Mouse (Mus musculus) CH12.LX (cell line): ENCODE measurements around the gene Suds3. TPM values are rescaled to one million over a fixed set of nuclear protein-coding genes. Genes with fewer than 3 reads are reported as not detected.

Source experiments
- DNase-seq: peaks from one replicate; pipeline ENCODE4 v3.0.0-alpha.2; 2013; ENCODE audit errors: extremely low read depth
- H3K27ac ChIP-seq: 2 replicates; pipeline ENCODE4 v1.5.1; 2012; ENCODE audit warnings: low read depth, mild to moderate bottlenecking, control low read depth, moderate library complexity; ENCODE audit not compliant: insufficient read depth
- H3K27me3 ChIP-seq: replicated peaks from 2 replicates; pipeline ENCODE3; 2012; ENCODE audit warnings: inconsistent platforms
- H3K36me3 ChIP-seq, 2 experiments: replicated peaks in 1 of 2; 2 replicates each; pipeline versions ENCODE3 to v1.6.1; 2012; ENCODE audit warnings: inconsistent platforms in 1 of 2, low read length in 1 of 2, mild to moderate bottlenecking in 1 of 2, mixed read lengths in 1 of 2, moderate library complexity in 1 of 2; ENCODE audit not compliant: control insufficient read depth in 1 of 2, insufficient read depth in 1 of 2
- H3K4me1 ChIP-seq, 2 experiments: 2 replicates each; pipeline ENCODE4 v1.6.1; 2012; ENCODE audit warnings: inconsistent platforms in 1 of 2, moderate library complexity in 1 of 2; ENCODE audit not compliant: insufficient read depth in 2 of 2, control insufficient read depth in 1 of 2
- H3K4me2 ChIP-seq: 2 replicates; pipeline ENCODE4 v1.6.1; 2012; ENCODE audit warnings: low read depth, mild to moderate bottlenecking, control low read depth; ENCODE audit not compliant: poor library complexity, insufficient read depth, severe bottlenecking
- H3K4me3 ChIP-seq, 3 experiments: fragments of 150-350 bp in 1 of 3; sonication (generic) in 1 of 3; replicated peaks in 1 of 3; 2 replicates each; pipeline versions ENCODE3 to v1.5.1; 2011 to 2012; ENCODE audit warnings: low read depth in 2 of 3, low read length in 2 of 3, mild to moderate bottlenecking in 2 of 3, moderate library complexity in 2 of 3, control low read depth in 1 of 3, improper control_type of control experiment in 1 of 3, inconsistent platforms in 1 of 3, mixed read lengths in 1 of 3; ENCODE audit not compliant: poor library complexity in 1 of 3
- H3K79me2 ChIP-seq: replicated peaks from 2 replicates; pipeline ENCODE4 v1.6.1; 2012; ENCODE audit warnings: mild to moderate bottlenecking, moderate library complexity; ENCODE audit not compliant: control insufficient read depth, poor library complexity, insufficient read depth, severe bottlenecking; ENCODE audit errors: extremely low read depth
- H3K9ac ChIP-seq: 2 replicates; pipeline ENCODE4 v1.6.1; 2012; ENCODE audit warnings: low read depth, mild to moderate bottlenecking, control low read depth, moderate library complexity; ENCODE audit not compliant: insufficient read depth
- H3K9me3 ChIP-seq: replicated peaks from 2 replicates; pipeline ENCODE3; 2012; ENCODE audit warnings: low read length, inconsistent platforms, mixed read lengths
- BHLHE40 ChIP-seq: IDR thresholded peaks from 2 replicates; pipeline ENCODE4 v1.6.1; 2011; ENCODE audit warnings: mild to moderate bottlenecking, low read depth, low read length, improper control_type of control experiment
- CHD1 ChIP-seq: IDR thresholded peaks from 2 replicates; pipeline ENCODE4 v1.6.1; 2012; ENCODE audit warnings: low read depth, low read length, improper control_type of control experiment, inconsistent platforms
- CHD2 ChIP-seq: IDR thresholded peaks from 2 replicates; pipeline ENCODE4 v1.6.1; 2011; ENCODE audit warnings: low read length, improper control_type of control experiment
- CTCF ChIP-seq, 2 experiments: IDR thresholded peaks in 1 of 2; conservative IDR thresholded peaks in 1 of 2; 2 replicates each; pipeline ENCODE4 v1.5.1; 2011 to 2012; ENCODE audit warnings: low read depth in 2 of 2, low read length in 2 of 2, improper control_type of control experiment in 1 of 2, inconsistent platforms in 1 of 2, mild to moderate bottlenecking in 1 of 2, moderate library complexity in 1 of 2
- EP300 ChIP-seq: IDR thresholded peaks from 2 replicates; pipeline ENCODE4 v1.6.1; 2011; ENCODE audit warnings: low read length, improper control_type of control experiment
- IRF4 ChIP-seq: IDR thresholded peaks from 2 replicates; pipeline ENCODE4 v1.6.1; 2014; ENCODE audit warnings: low read depth, mild to moderate bottlenecking, inconsistent platforms, low read length, improper control_type of control experiment
- MAX ChIP-seq: IDR thresholded peaks from 2 replicates; pipeline ENCODE4 v1.6.1; 2011; ENCODE audit warnings: low read length, improper control_type of control experiment
- MEF2A ChIP-seq: IDR thresholded peaks from 2 replicates; pipeline ENCODE4 v1.6.1; 2014; ENCODE audit warnings: low read depth, mild to moderate bottlenecking, inconsistent platforms, low read length, improper control_type of control experiment, borderline replicate concordance
- MXI1 ChIP-seq: IDR thresholded peaks from 2 replicates; pipeline ENCODE4 v1.6.1; 2011; ENCODE audit warnings: mild to moderate bottlenecking, low read depth, low read length, improper control_type of control experiment
- NELFE ChIP-seq: IDR thresholded peaks from 2 replicates; pipeline ENCODE4 v1.6.1; 2011; ENCODE audit warnings: low read depth, low read length, improper control_type of control experiment
- NRF1 ChIP-seq: IDR thresholded peaks from 2 replicates; pipeline ENCODE4 v1.6.1; 2014; ENCODE audit warnings: low read depth, mild to moderate bottlenecking, inconsistent platforms, low read length, improper control_type of control experiment, moderate library complexity
- PAX5 ChIP-seq: IDR thresholded peaks from 2 replicates; pipeline ENCODE4 v1.6.1; 2012; ENCODE audit warnings: low read length, inconsistent platforms, mixed read lengths
- SIN3A ChIP-seq: IDR thresholded peaks from 2 replicates; pipeline ENCODE4 v1.6.1; 2012; ENCODE audit warnings: low read length, improper control_type of control experiment, inconsistent platforms
- USF1 ChIP-seq: IDR thresholded peaks from 2 replicates; pipeline ENCODE4 v1.6.1; 2014; ENCODE audit warnings: low read depth, mild to moderate bottlenecking, inconsistent platforms, low read length, improper control_type of control experiment
- ZKSCAN1 ChIP-seq: IDR thresholded peaks from 2 replicates; pipeline ENCODE4 v1.6.1; 2012; ENCODE audit warnings: low read depth, inconsistent platforms, low read length, improper control_type of control experiment, borderline replicate concordance
- ZMIZ1 ChIP-seq: IDR thresholded peaks from 2 replicates; pipeline ENCODE4 v1.6.1; 2012; ENCODE audit warnings: low read depth, mild to moderate bottlenecking, inconsistent platforms, low read length, improper control_type of control experiment
- ZNF384 ChIP-seq: IDR thresholded peaks from 2 replicates; pipeline ENCODE4 v1.6.1; 2012; ENCODE audit warnings: low read depth, low read length, improper control_type of control experiment, inconsistent platforms
- dilution Hi-C: fragments of 300-500 bp; cut with MboI; formaldehyde crosslinking; loops from 2 replicates; pipeline ENCODE4 v1.14.3; 2020; ENCODE audit warnings: low sequenced_read_pairs; ENCODE audit not compliant: extremely low pct_unique_long_range_greater_than_20kb, extremely low pct_ligation_motif_present
- in situ Hi-C: fragments of 300-500 bp; cut with MboI; formaldehyde crosslinking; loops from 3 replicates; pipeline ENCODE4 v1.14.3; 2019; ENCODE audit warnings: low sequenced_read_pairs, low pct_ligation_motif_present, low pct_unique_long_range_greater_than_20kb, mixed read lengths
- polyA plus RNA-seq: library from polyadenylated mRNA; unstranded; fragments of >175 nt; gene quantifications from 2 replicates; pipeline ENCODE4 v1.2.1, GENCODE M21; 2012; ENCODE audit warnings: low read depth; ENCODE audit not compliant: insufficient read length
- total RNA-seq, 2 experiments: library from RNA; depleted of rRNA; stranded (reverse); fragments of 300-350 nt in 1 of 2; fragments of >200 nt in 1 of 2; gene quantifications; 2 replicates each; pipeline ENCODE4 v1.2.3; 2012 to 2014

The Suds3 gene
- total and polyA plus RNA-seq, 3 experiments: 54.2 to 103 (median 68.1) TPM

DNA sequence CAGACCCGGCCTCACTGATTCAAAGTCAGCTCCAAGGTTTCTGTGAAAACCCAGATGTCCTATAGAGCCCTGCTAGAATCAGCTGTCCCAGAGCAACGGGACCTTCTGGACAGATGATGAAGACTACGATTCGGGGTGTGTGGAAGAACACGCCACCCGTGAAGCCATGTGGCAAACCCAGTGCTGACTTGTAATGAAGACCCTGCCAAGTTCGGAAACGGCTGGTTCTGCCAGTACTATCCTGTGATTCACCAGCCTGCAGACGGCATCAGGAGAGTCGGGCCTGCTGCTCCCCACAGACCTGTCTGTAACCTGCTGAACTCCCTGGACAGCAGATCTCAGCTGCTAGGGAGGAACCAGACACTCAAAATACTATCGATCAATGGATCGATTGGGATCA is 11.6 kb downstream of the Suds3 start:
- H3K79me2 ChIP-seq: no peaks in the 10 kb centered on the region
- dilution Hi-C loops: no loop called here
- in situ Hi-C loops: no loop called here
- no peak overlapping the region for H3K27ac ChIP-seq
- H3K4me3 ChIP-seq: no peak overlapping the region
- TF ChIP-seq SIN3A: no peak
- TF ChIP-seq ZMIZ1: no peak
- no peak for TF ChIP-seq BHLHE40
- no peak for TF ChIP-seq USF1
- TF ChIP-seq EP300: no peak
- no peak for TF ChIP-seq IRF4
- no peak for TF ChIP-seq MEF2A
- TF ChIP-seq NELFE: no peak
- TF ChIP-seq CTCF (conservative IDR thresholded peaks at IDR 0.05 in 1 of 2, IDR thresholded peaks at IDR 0.05 in 1 of 2; ENCODE audit: low read depth in 2 of 2, low read length in 2 of 2): no peak
- TF ChIP-seq ZKSCAN1: no peak
- no peak for TF ChIP-seq CHD1
- no peak for TF ChIP-seq ZNF384
- H3K27me3 ChIP-seq: no peaks in the 10 kb centered on the region
- H3K9me3 ChIP-seq: no peaks in the 10 kb centered on the region
- no peak overlapping the region for H3K9ac ChIP-seq
- H3K36me3 ChIP-seq: peaks cover 89 to 100% of the 10 kb centered on the region in 2 experiments
- DNase-seq: no peak
- peaks cover 0 to 7% of the 10 kb centered on the region in 2 experiments; a peak in 1 of 4 replicates for H3K4me1 ChIP-seq
- no peak overlapping the region for H3K4me2 ChIP-seq

DNA sequence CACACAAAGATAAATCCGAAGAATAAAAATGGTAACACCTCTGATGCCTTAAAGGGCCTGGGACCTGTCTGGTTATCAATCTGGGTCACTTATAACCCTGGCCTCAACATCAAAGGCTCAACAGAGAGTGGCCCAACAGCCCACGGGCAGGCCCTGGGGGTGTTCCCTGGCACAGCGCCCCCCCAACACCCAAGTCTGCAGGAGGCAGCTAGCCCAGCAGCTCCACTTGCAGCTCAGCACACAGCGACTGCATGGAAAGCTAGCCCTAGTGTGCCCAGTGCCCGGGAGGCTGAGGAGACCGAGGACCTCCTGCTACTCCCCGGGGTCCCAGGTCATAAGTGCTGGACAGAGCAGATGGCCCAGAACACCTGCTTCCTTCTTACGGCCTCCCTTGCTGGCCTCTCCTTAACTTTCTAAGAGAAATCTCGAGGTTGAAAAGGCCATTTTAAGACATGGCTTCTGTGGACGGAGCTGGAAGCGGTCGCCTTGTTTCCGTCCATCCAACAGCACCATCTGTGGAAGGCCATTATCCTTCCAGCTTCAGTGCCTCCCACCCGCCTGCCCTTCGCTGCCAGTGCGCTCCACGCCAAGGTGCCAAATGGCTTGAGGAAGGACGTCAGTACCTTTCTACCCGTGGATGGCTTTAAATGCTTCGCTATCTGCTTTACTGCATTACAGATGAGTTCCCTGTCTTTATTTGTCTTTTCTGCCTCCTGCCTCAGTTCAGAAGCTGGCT is 12.6 kb downstream of the Suds3 start:
- peaks cover 0 to 7% of the 10 kb centered on the region in 2 experiments; a peak in 1 of 4 replicates for H3K4me1 ChIP-seq
- TF ChIP-seq PAX5: no peak
- TF ChIP-seq MXI1: no peak
- no peak for TF ChIP-seq NRF1
- no peak for TF ChIP-seq CHD2
- TF ChIP-seq MAX: no peak
- no peak for TF ChIP-seq ZKSCAN1
- H3K9ac ChIP-seq: no peak overlapping the region
- no peak for DNase-seq
- H3K9me3 ChIP-seq: no peaks in the 10 kb centered on the region
- H3K36me3 ChIP-seq: peaks cover 85 to 100% of the 10 kb centered on the region in 2 experiments
- H3K4me3 ChIP-seq: no peak overlapping the region
- no peaks in the 10 kb centered on the region for H3K27me3 ChIP-seq
- dilution Hi-C loops (no loop called here), in situ Hi-C loops (no loop called here)
- no peak overlapping the region for H3K4me2 ChIP-seq
- no peak overlapping the region for H3K27ac ChIP-seq
- no peaks in the 10 kb centered on the region for H3K79me2 ChIP-seq
